Mouse (Mus musculus) C2C12 (cell line): ENCODE measurements around the gene Vwce.

Experiments used
- CTCF ChIP-seq: IDR thresholded peaks from one replicate; pipeline ENCODE4 v1.5.1; 2011; ENCODE audit not compliant: control insufficient read depth, insufficient read depth, insufficient read length
- MAX ChIP-seq: IDR thresholded peaks from one replicate; pipeline ENCODE4 v1.6.1; 2011; ENCODE audit warnings: mild to moderate bottlenecking, control low read depth
- MYOD1 ChIP-seq: IDR thresholded peaks from one replicate; pipeline ENCODE4 v1.6.1; 2011; ENCODE audit warnings: low read depth; ENCODE audit not compliant: control insufficient read depth, insufficient read length
- MYOG ChIP-seq: IDR thresholded peaks from one replicate; pipeline ENCODE4 v1.6.1; 2011; ENCODE audit not compliant: control insufficient read depth, insufficient read length; ENCODE audit errors: extremely low read depth
- USF1 ChIP-seq: IDR thresholded peaks from one replicate; pipeline ENCODE4 v1.6.1; 2011; ENCODE audit warnings: low read depth, mild to moderate bottlenecking, control low read depth, moderate library complexity

GRCm38 (mm10) chr19:10693926-10694682 lies 60.1 kb downstream of the Vwce start:
- TF ChIP-seq USF1 (no peak), CTCF (no peak), MAX (no peak), MYOG (no peak), MYOD1 (no peak)
